Mouse (Mus musculus) lung, adult 2 months (tissue): ENCODE measurements around the gene Brox. TPM values are rescaled to one million over a fixed set of nuclear protein-coding genes. Genes with fewer than 3 reads are reported as not detected.

Source experiments
- DNase-seq: peaks from one replicate; pipeline ENCODE4 v3.0.0; 2022
- H3K4me1 ChIP-seq: fragments of 200-500 bp; 2 replicates; pipeline ENCODE4 v1.6.1; 2011; ENCODE audit warnings: low read length; ENCODE audit not compliant: control insufficient read depth, insufficient read depth
- H3K4me3 ChIP-seq: fragments of 200-500 bp; replicated peaks from 2 replicates; pipeline ENCODE3; 2011; ENCODE audit warnings: low read depth, mild to moderate bottlenecking, control low read depth, low read length; ENCODE audit errors: extremely low read depth
- CTCF ChIP-seq: fragments of 200-500 bp; IDR thresholded peaks from 2 replicates; pipeline ENCODE4 v1.5.1; 2011; ENCODE audit warnings: mild to moderate bottlenecking, low read length, control low read depth; ENCODE audit not compliant: insufficient read depth
- POLR2A ChIP-seq: fragments of 200-500 bp; IDR thresholded peaks from 2 replicates; pipeline ENCODE4 v1.6.1; 2011; ENCODE audit warnings: low read depth, mild to moderate bottlenecking, control low read depth, low read length, borderline replicate concordance; ENCODE audit errors: extremely low read depth
- WGBS: fragments of 180-500 bp; shearing (Covaris S2); methylation state at CpG from one replicate; pipeline ENCODE4 v1.1.7; 2018; 5-methylcytosine and 5-hydroxymethylcytosine counted together
- polyA plus RNA-seq: library from polyadenylated mRNA; depleted of rRNA; stranded (reverse); fragments of >200 nt; gene quantifications from 2 replicates; pipeline ENCODE4 v1.2.3, GENCODE M21; 2012

Gene Brox
- polyA plus RNA-seq, 1 experiment, result 19.3 TPM

- Histone ChIP-seq H3K4me1 (no peaks in the 10 kb centered on the region), H3K4me3 (no peak overlapping the region)
- 81% methylated on average over 1 of the region's 1 CpGs for WGBS
- no peak for DNase-seq
- no peak for TF ChIP-seq POLR2A
- TF ChIP-seq CTCF, result no peak
Observed at GRCm38 (mm10) chr1:183308476-183308875, 11.4 kb upstream of the Brox start.

DNA sequence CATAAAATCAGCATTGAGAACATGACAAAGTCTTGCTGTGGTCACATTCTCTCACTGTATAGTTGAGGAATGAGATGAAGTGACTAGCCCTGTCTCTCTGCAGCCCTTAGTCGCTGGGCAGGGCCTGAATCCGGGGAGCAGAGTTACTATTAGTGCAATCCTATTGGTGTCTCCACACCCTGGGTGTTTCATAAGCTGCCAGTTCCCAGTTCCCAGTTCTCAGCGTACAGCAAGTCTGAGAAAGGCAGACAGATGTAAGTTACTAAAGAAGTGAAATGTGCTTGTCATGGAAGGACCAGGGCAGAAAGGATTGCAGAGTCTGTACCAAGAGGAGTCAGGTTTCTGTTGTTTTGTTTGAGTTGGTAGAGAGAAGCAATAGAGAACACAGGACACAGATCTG, 10.5 kb upstream of the Brox start:
- Histone ChIP-seq H3K4me3 (no peak overlapping the region), H3K4me1 (no peaks in the 10 kb centered on the region)
- TF ChIP-seq POLR2A, result no peak
- no peak for DNase-seq
- WGBS, result 77% methylated on average over 3 of the region's 3 CpGs

DNA sequence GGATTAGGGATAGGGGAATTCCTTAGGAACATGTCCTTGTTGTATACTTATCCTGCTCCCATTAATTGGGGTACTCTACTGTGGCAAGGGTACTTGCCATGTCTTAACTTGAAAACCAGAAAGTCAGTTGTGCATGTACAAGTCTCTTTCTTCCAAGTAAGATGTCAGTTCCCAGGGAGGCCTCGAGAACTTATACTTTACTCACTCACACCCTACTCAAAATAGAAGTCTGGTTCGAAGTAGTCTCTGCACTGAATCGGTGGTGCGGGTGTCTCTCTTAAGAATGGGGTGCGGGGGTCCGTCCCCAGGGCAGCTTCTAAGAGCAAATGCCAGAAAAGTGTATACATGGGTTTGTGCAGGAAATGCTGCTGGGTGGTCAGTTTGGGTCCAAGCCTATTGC, 2.1 kb upstream of the Brox start:
- 84% methylated on average over 6 of the region's 6 CpGs for WGBS
- no peak overlapping the region for H3K4me3 ChIP-seq
- TF ChIP-seq CTCF (no peak), POLR2A (no peak)
- DNase-seq, result peak; percentile 95
- no peaks in the 10 kb centered on the region for H3K4me1 ChIP-seq

DNA sequence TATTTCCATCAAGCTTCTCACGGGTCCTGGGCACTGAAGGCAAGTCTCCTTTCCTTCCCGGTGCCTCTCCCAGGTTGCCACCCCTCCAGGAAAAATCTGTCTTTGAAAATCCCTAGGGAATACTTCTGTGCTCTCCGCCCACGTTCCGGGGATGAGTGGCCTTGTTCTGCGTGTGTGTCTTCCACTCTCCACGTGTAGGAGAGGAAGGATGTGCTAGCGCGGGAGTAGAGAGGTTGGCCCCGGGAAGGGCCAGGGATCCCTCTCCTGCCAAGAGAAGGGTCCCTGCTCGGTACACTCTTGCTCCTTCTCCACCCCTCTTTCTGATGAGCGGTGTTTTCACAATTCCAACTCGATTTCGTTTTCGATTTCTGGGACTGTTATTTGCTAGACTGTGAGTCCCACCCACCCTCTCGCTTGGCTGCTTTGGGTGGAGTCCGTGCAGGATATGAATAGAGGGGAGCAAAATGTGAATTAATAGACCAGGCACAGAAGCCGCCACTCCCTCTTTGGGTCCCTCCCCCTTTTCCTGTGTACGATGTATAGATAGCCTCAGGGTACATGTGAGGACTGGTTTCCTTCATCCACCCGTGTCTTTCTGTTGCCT, 919 bp upstream of the Brox start:
- TF ChIP-seq POLR2A (no peak), CTCF (no peak)
- H3K4me3 ChIP-seq, result peak overlapping the region; percentile 62
- DNase-seq, result peak; percentile 36
- WGBS, result under 1% methylated on average over 20 of the region's 20 CpGs
- no peaks in the 10 kb centered on the region for H3K4me1 ChIP-seq

- peak; percentile 59 for DNase-seq
Observed at GRCm38 (mm10) chr1:183297473-183297885, 410 bp upstream of the Brox start.

DNA sequence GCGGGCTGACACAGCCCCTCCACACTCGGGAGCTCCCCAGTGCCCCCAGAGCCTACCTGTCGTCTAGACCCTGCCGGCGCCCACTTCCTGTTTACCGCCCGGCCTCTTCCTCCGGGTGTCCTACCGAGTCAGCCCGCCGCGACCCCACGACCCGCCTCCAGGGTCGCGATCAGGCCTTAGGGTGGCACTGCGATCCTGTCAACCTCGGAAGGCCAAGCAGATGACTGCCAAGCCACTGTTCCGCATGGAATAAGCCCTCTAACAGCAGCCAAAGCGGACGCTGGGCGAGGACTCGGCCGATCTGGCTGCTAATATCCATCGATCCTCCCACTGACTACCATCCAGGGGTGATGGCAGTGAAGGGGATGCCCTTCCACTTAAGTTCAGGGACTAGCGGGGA, 604 bp downstream of the Brox start, which contains the start of gene Aida:
Aida (plus strand) TSS at position 126 of the 400 bp plus-strand sequence.
- WGBS, result under 1% methylated on average over 26 of the region's 26 CpGs
- no peak for TF ChIP-seq POLR2A
- TF ChIP-seq CTCF, result no peak
- Histone ChIP-seq H3K4me3 (peak within 1 kb of the TSS; percentile 97), H3K4me1 (no peaks in the 10 kb centered on the region)
- DNase-seq, result no peak

More at GRCm38 (mm10) chr1:183297473-183297885, 410 bp upstream of the Brox start:
- TF ChIP-seq CTCF, result no peak
- no peak for TF ChIP-seq POLR2A
- WGBS, result under 1% methylated on average over 29 of the region's 30 CpGs
- H3K4me1 ChIP-seq, result no peaks in the 10 kb centered on the region
- H3K4me3 ChIP-seq, result peak overlapping the region; percentile 62

- TF ChIP-seq POLR2A (no peak), CTCF (no peak)
- 91% methylated on average over 4 of the region's 4 CpGs for WGBS
- DNase-seq, result no peak
- Histone ChIP-seq H3K4me1 (no peaks in the 10 kb centered on the region), H3K4me3 (no peak overlapping the region)
Observed at GRCm38 (mm10) chr1:183289576-183289975, 7.5 kb downstream of the Brox start.

GRCm38 (mm10) chr1:183288351-183288750, 8.7 kb downstream of the Brox start:
- Histone ChIP-seq H3K4me3 (no peak overlapping the region), H3K4me1 (no peaks in the 10 kb centered on the region)
- TF ChIP-seq CTCF (no peak), POLR2A (no peak)
- no peak for DNase-seq
- WGBS, result 82% methylated on average over 3 of the region's 3 CpGs

DNA sequence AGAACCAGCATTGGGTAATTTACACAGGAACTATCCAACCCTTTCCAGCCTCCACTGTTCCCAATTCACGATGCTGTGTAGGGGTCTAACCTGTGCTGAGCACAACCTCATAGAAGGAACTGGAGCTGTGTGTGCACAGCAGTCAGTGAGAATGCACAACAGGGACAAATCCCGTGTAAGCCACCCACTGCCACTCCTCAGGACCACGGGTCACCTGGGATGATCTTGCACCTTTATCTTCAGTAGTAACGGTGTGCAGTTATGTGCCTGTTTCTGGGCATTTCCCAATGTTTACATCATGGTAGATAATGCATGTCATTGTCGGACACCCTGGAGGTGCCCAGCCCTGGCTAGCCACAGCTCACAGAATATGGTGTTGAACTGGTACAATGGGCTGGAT, 21.3 kb downstream of the Brox start:
- no peak for DNase-seq
- TF ChIP-seq CTCF (no peak), POLR2A (no peak)
- no peaks in the 10 kb centered on the region for H3K4me1 ChIP-seq
- H3K4me3 ChIP-seq, result no peak overlapping the region
- WGBS, result 63% methylated on average over 5 of the region's 5 CpGs

- TF ChIP-seq CTCF (no peak), POLR2A (no peak)
- H3K4me3 ChIP-seq, result no peak overlapping the region
- 55% methylated on average over 3 of the region's 3 CpGs for WGBS
- no peaks in the 10 kb centered on the region for H3K4me1 ChIP-seq
- DNase-seq, result no peak
Observed at GRCm38 (mm10) chr1:183274385-183274784, 22.7 kb downstream of the Brox start.

GRCm38 (mm10) chr1:183272867-183273818, 23.9 kb downstream of the Brox start:
- no peak overlapping the region for H3K4me3 ChIP-seq
- no peaks in the 10 kb centered on the region for H3K4me1 ChIP-seq
- TF ChIP-seq CTCF, result peak; percentile 19; the same call in 1 of the 2 replicates
- TF ChIP-seq POLR2A, result no peak
- 59% methylated on average over 10 of the region's 10 CpGs for WGBS
- no peak for DNase-seq
